Mouse (Mus musculus): ENCODE results near the gene Vps11.
"Not testable (repeated sequence)": the region's sequence is repeated elsewhere in the genome, so short reads cannot be mapped to it uniquely, and the experiment has no call there.

DNA sequence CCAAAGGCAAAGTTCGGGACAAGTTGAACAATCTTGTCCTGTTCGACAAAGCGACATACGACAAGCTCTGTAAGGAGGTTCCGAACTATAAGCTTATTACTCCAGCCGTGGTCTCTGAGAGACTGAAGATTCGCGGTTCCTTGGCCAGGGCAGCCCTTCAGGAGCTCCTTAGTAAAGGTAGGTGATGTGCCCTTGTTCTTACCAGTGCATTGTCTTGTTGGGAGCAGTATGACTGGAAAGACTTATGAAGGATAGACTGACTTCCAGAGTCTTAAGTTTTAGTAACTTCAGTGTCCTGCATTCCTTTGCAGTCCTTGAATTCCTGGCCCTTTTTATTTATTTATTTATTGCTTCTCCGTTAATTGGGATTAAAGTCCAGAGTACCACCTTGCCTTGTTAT lies 47.2 kb upstream of the Vps11 start:
- not testable (repeated sequence) for TF ChIP-seq CTCF (IDR thresholded peaks at IDR 0.05; ENCODE audit: borderline replicate concordance, insufficient read depth, low read depth, low read length); POLR2A (IDR thresholded peaks at IDR 0.05; ENCODE audit: borderline replicate concordance, insufficient read depth, low read length)
